In genomic region chr8:120715200-120715599, GRCm38 (mm10) we compare ENCODE assay signal across 16 mouse cellular contexts. TPM values are rescaled to one million over a fixed set of nuclear protein-coding genes. Genes with fewer than 3 reads are reported as not detected.
A peak's percentile ranks its signal among the peaks of the same experiment; 100 is the strongest.
DNase-seq lines count a peak whose midpoint lies in the region; ATAC-seq lines count a peak whose summit lies in the region.
"Had no signal": no experiment of that assay in that cellular context is flagged by ENCODE, and none has a peak within 500 bp of the region (broad histone marks: within the 10 kb centered on the region; RNA-seq: fewer than 3 reads in every experiment).

No protein-coding gene starts in this region.

- 71% methylated on average over 6 of the region's 6 CpGs for WGBS in heart, embryonic 12.5 days
- 35% methylated on average over 6 of the region's 6 CpGs for WGBS in liver, embryonic 13.5 days (ENCODE audit: insufficient replicate concordance)
- WGBS in liver, embryonic 12.5 days (ENCODE audit: insufficient replicate concordance) = 43% methylated on average over 6 of the region's 6 CpGs

- H3K4me2 ChIP-seq in heart, embryonic 12.5 days = no peak overlapping the region
- no peak overlapping the region for H3K4me2 ChIP-seq in liver, embryonic 13.5 days
- H3K4me2 ChIP-seq in liver, embryonic 12.5 days = no peak overlapping the region
- H3K4me2 ChIP-seq: embryonic facial prominence, embryonic 12.5 days; forebrain, embryonic 12.5 days had no signal

- H3K4me3 ChIP-seq in heart, embryonic 12.5 days = no peak overlapping the region
- H3K4me3 ChIP-seq in liver, embryonic 13.5 days (replicated peaks) = no peak overlapping the region
- no peak overlapping the region for H3K4me3 ChIP-seq in liver, embryonic 12.5 days
- H3K4me3 ChIP-seq: embryonic facial prominence, embryonic 12.5 days; forebrain, embryonic 12.5 days; heart, embryonic 10.5 days; layer of hippocampus, adult 2 months had no signal

- H3K36me3 ChIP-seq in heart, embryonic 12.5 days = no peaks in the 10 kb centered on the region
- no peaks in the 10 kb centered on the region for H3K36me3 ChIP-seq in liver, embryonic 13.5 days
- no peaks in the 10 kb centered on the region for H3K36me3 ChIP-seq in liver, embryonic 12.5 days
- H3K36me3 ChIP-seq: embryonic facial prominence, embryonic 12.5 days; forebrain, embryonic 12.5 days; heart, embryonic 10.5 days had no signal

- H3K27ac ChIP-seq in heart, embryonic 12.5 days (ENCODE audit: poor library complexity, severe bottlenecking) = 0 out of 2 replicates have a peak overlapping the region, but pooled peaks have one; percentile 11
- H3K27ac ChIP-seq in liver, embryonic 13.5 days = no peak overlapping the region
- no peak overlapping the region for H3K27ac ChIP-seq in liver, embryonic 12.5 days
- H3K27ac ChIP-seq: embryonic facial prominence, embryonic 12.5 days; forebrain, embryonic 12.5 days; heart, embryonic 10.5 days; layer of hippocampus, adult 2 months had no signal

- H3K27me3 ChIP-seq in heart, embryonic 12.5 days (replicated peaks) = peaks cover 5% of the 10 kb centered on the region; the same call in 1 of the 2 replicates
- no peaks in the 10 kb centered on the region for H3K27me3 ChIP-seq in liver, embryonic 13.5 days
- H3K27me3 ChIP-seq in liver, embryonic 12.5 days (replicated peaks) = no peaks in the 10 kb centered on the region
- H3K27me3 ChIP-seq: embryonic facial prominence, embryonic 12.5 days; forebrain, embryonic 12.5 days had no signal

- DNase-seq in heart, postnatal 4 days = no peak
- no peak for DNase-seq in liver, embryonic 13.5 days
- DNase-seq in ovary, postnatal 14 days (ENCODE audit: low spot score) = no peak
- no peak for DNase-seq in layer of hippocampus, adult 9-10 months (ENCODE audit: low spot score)
- DNase-seq: cerebellum, adult 9-10 months; lung, adult 18-20 months had no signal

- H3K4me1 ChIP-seq in heart, embryonic 12.5 days (replicated peaks) = peaks cover 7% of the 10 kb centered on the region
- 0 out of 2 replicates have a peak, but pooled peaks cover 4% of the 10 kb centered on the region for H3K4me1 ChIP-seq in liver, embryonic 13.5 days (replicated peaks)
- no peaks in the 10 kb centered on the region for H3K4me1 ChIP-seq in liver, embryonic 12.5 days
- H3K4me1 ChIP-seq: embryonic facial prominence, embryonic 12.5 days; forebrain, embryonic 12.5 days; heart, embryonic 10.5 days had no signal

- H3K9ac ChIP-seq in heart, embryonic 12.5 days = no peak overlapping the region
- H3K9ac ChIP-seq in liver, embryonic 13.5 days = no peak overlapping the region
- no peak overlapping the region for H3K9ac ChIP-seq in liver, embryonic 12.5 days
- H3K9ac ChIP-seq: embryonic facial prominence, embryonic 12.5 days; forebrain, embryonic 12.5 days had no signal

- no peak for ATAC-seq in heart, embryonic 12.5 days (ENCODE audit: insufficient number of reproducible peaks, low FRiP score)
- peak; percentile 34; the same call in 1 of the 2 replicates for ATAC-seq in liver, embryonic 13.5 days (ENCODE audit: low read depth)
- ATAC-seq in liver, embryonic 12.5 days = no peak
- peak; percentile 75 to 78; a peak in 3 of 4 replicates for ATAC-seq in hematopoietic stem cell, adult 5-6 weeks (replicated peaks in 1 of 2; ENCODE audit: insufficient read depth in 1 of 2, low FRiP score in 2 of 2, low TSS enrichment in 1 of 2, low read depth in 1 of 2, poor library complexity in 2 of 2, severe bottlenecking in 2 of 2)
- ATAC-seq in neutrophil, adult 5-6 weeks (ENCODE audit: extremely low read depth, insufficient number of reproducible peaks, low FRiP score, poor library complexity, severe bottlenecking) = 0 out of 2 replicates have a peak, but pooled peaks have one; percentile 23
- ATAC-seq: hindbrain, embryonic 16.5 days had no signal

- no peaks in the 10 kb centered on the region for H3K9me3 ChIP-seq in heart, embryonic 12.5 days (replicated peaks)
- H3K9me3 ChIP-seq in liver, embryonic 13.5 days (replicated peaks) = no peaks in the 10 kb centered on the region
- H3K9me3 ChIP-seq in liver, embryonic 12.5 days (replicated peaks) = no peaks in the 10 kb centered on the region
- H3K9me3 ChIP-seq: embryonic facial prominence, embryonic 12.5 days; forebrain, embryonic 12.5 days; heart, embryonic 10.5 days had no signal

RNA-seq across cellular contexts. Expression of gene Irf8, which starts 21.0 kb away (rescaled TPM):
- polyA plus RNA-seq in heart, embryonic 12.5 days (2016; fragmentation: Nextera tagmentation; extraction: Ambion mirVana) = 4.9 and 5.6 TPM in 2 replicates
- 1 to 10 TPM; 8.4 to 9.7 TPM for total RNA-seq in heart, postnatal 4 days (2021)
- 11.6 and 12.1 TPM in 2 replicates for polyA plus RNA-seq in liver, embryonic 13.5 days (2015; fragmentation: Nextera tagmentation; extraction: Ambion mirVana)
- polyA plus RNA-seq in liver, embryonic 12.5 days (2016; fragmentation: Nextera tagmentation; extraction: Ambion mirVana) = 10.6 TPM in 2 replicates
- 18.7 and 31.0 TPM in 2 replicates for total RNA-seq in hematopoietic stem cell, adult 5-6 weeks (2017)
- 139 and 159 TPM in 2 replicates for total RNA-seq in neutrophil, adult 5-6 weeks (2017)
- polyA plus RNA-seq: C2C12 had no signal

RNA-seq across cellular contexts. Expression of gene Emc8, which starts 46.8 kb away (rescaled TPM):
- 168 and 183 TPM in 2 replicates for polyA plus RNA-seq in heart, embryonic 12.5 days (2016; fragmentation: Nextera tagmentation; extraction: Ambion mirVana)
- total RNA-seq in heart, postnatal 4 days (2021) = 10 to 100 TPM; 78.7 to 82.4 TPM
- 156 and 163 TPM in 2 replicates for polyA plus RNA-seq in liver, embryonic 13.5 days (2015; fragmentation: Nextera tagmentation; extraction: Ambion mirVana)
- polyA plus RNA-seq in liver, embryonic 12.5 days (2016; fragmentation: Nextera tagmentation; extraction: Ambion mirVana) = 171 and 180 TPM in 2 replicates
- total RNA-seq in hematopoietic stem cell, adult 5-6 weeks (2017) = 34.8 and 40.2 TPM in 2 replicates
- 17.9 and 21.1 TPM in 2 replicates for total RNA-seq in neutrophil, adult 5-6 weeks (2017)

RNA-seq across cellular contexts. Expression of gene Cox4i1, which starts 47.2 kb away (rescaled TPM):
- 1,676 and 1,716 TPM in 2 replicates for polyA plus RNA-seq in heart, embryonic 12.5 days (2016; fragmentation: Nextera tagmentation; extraction: Ambion mirVana)
- 1,000 to 10,000 TPM; 2,981 to 3,274 TPM for total RNA-seq in heart, postnatal 4 days (2021)
- 800 and 812 TPM in 2 replicates for polyA plus RNA-seq in liver, embryonic 13.5 days (2015; fragmentation: Nextera tagmentation; extraction: Ambion mirVana)
- 769 and 831 TPM in 2 replicates for polyA plus RNA-seq in liver, embryonic 12.5 days (2016; fragmentation: Nextera tagmentation; extraction: Ambion mirVana)
- total RNA-seq in hematopoietic stem cell, adult 5-6 weeks (2017) = 291 and 395 TPM in 2 replicates
- total RNA-seq in neutrophil, adult 5-6 weeks (2017) = 180 and 197 TPM in 2 replicates

RNA-seq across cellular contexts. Expression of gene Gm27021, which starts 47.3 kb away (rescaled TPM):
- 0.72 TPM in 1 of 2 replicates, not detected in the other for polyA plus RNA-seq in heart, embryonic 12.5 days (2016; fragmentation: Nextera tagmentation; extraction: Ambion mirVana)
- total RNA-seq in heart, postnatal 4 days (2021) = not detected
- polyA plus RNA-seq in liver, embryonic 13.5 days (2015; fragmentation: Nextera tagmentation; extraction: Ambion mirVana) = 0.38 and 1.3 TPM in 2 replicates
- 0.69 and 0.79 TPM in 2 replicates for polyA plus RNA-seq in liver, embryonic 12.5 days (2016; fragmentation: Nextera tagmentation; extraction: Ambion mirVana)
- total RNA-seq in hematopoietic stem cell, adult 5-6 weeks (2017) = not detected in 2 replicates
- not detected in 2 replicates for total RNA-seq in neutrophil, adult 5-6 weeks (2017)

Comparison
In these comparisons a context has a peak if more than half of its experiments do, and no peak if none do; other contexts are left out.
1. ATAC-seq: peak in liver, embryonic 13.5 days (single experiment), hematopoietic stem cell, adult 5-6 weeks (2 of 2) and neutrophil, adult 5-6 weeks (single experiment); none in heart, embryonic 12.5 days (single experiment) and liver, embryonic 12.5 days (single experiment).